Mouse (Mus musculus): ENCODE measurements at regions not wholly inside any gene's neighbourhood (a gene's known extent, or its start where the extent isn't known, plus 50 kb on each side); places are given as distances from the start of the nearest gene placed in this dataset.

- no peak for DNase-seq
These were observed 99.8 kb upstream of the Cd180 start for GRCm38 (mm10) chr13:102593405-102594200.

- no peak for DNase-seq
These were observed 99.2 kb upstream of the Cd180 start for GRCm38 (mm10) chr13:102594201-102594600.

- DNase-seq = no peak
These were observed 97.8 kb upstream of the Cd180 start for GRCm38 (mm10) chr13:102595602-102596001.

- DNase-seq = no peak
These were observed 97.3 kb upstream of the Cd180 start for GRCm38 (mm10) chr13:102596101-102596500.

GRCm38 (mm10) chr13:102598181-102598580 lies 95.2 kb upstream of the Cd180 start:
- DNase-seq = no peak

GRCm38 (mm10) chr13:102599602-102600001 lies 93.8 kb upstream of the Cd180 start:
- no peak for DNase-seq

- no peak for DNase-seq
These were observed 93.3 kb upstream of the Cd180 start for GRCm38 (mm10) chr13:102600026-102600425.

GRCm38 (mm10) chr13:102624461-102624860 lies 68.9 kb upstream of the Cd180 start:
- DNase-seq = no peak

- no peak for DNase-seq
These were observed 68.1 kb upstream of the Cd180 start for GRCm38 (mm10) chr13:102625171-102625835.

GRCm38 (mm10) chr13:102625836-102626340 lies 67.5 kb upstream of the Cd180 start:
- DNase-seq = no peak

GRCm38 (mm10) chr13:102627786-102628185 lies 65.6 kb upstream of the Cd180 start:
- no peak for DNase-seq

GRCm38 (mm10) chr13:102629176-102629575 lies 64.2 kb upstream of the Cd180 start:
- no peak for DNase-seq

- no peak for DNase-seq
These were observed 59.0 kb upstream of the Cd180 start for GRCm38 (mm10) chr13:102634236-102634957.

- DNase-seq = no peak
These were observed 57.3 kb upstream of the Cd180 start for GRCm38 (mm10) chr13:102636032-102636431.

GRCm38 (mm10) chr13:102637059-102637458 lies 56.3 kb upstream of the Cd180 start:
- no peak for DNase-seq

- DNase-seq = no peak
These were observed 53.7 kb upstream of the Cd180 start for GRCm38 (mm10) chr13:102639651-102640050.

GRCm38 (mm10) chr13:102640171-102640570 lies 53.2 kb upstream of the Cd180 start:
- DNase-seq = no peak
